Mouse (Mus musculus) adrenal gland, adult 18-20 months (tissue): Measurements from ENCODE around the gene Tex264. TPM values are rescaled to one million over a fixed set of nuclear protein-coding genes. Genes with fewer than 3 reads are reported as not detected.

Experiments
- DNase-seq, 2 experiments: peaks; one replicate each; pipeline ENCODE4 v3.0.0; 2021 to 2022; ENCODE audit warnings: low spot score in 2 of 2
- total RNA-seq, 2 experiments: library from RNA; stranded (reverse); gene quantifications; 1 replicate in 1 of 2; 2 replicates in 1 of 2; pipeline ENCODE4 v1.2.3; 2021

The Tex264 gene
- total RNA-seq, 2 experiments from 2014 or later, result 93.5 to 136 TPM

DNA sequence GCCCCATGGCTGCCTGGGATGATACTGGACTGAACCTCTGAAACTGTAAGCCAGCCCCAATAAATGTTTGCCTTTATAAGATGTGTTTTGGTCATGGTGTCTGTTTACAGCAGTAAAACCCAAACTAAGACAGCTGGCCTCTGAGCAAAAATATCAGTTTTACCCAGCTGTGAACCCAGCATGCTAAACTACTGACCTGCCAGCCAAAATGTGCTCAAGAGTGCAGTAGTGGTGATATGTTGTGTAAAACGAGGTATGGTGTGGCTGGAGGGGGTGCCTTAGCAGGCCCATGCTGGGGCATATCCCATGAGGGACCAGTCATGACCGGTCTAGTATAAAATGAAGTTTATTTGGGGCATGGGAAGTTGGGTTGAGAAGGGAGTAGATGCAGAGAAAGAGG is 71.8 kb downstream of the Tex264 start:
- no peak for DNase-seq

DNA sequence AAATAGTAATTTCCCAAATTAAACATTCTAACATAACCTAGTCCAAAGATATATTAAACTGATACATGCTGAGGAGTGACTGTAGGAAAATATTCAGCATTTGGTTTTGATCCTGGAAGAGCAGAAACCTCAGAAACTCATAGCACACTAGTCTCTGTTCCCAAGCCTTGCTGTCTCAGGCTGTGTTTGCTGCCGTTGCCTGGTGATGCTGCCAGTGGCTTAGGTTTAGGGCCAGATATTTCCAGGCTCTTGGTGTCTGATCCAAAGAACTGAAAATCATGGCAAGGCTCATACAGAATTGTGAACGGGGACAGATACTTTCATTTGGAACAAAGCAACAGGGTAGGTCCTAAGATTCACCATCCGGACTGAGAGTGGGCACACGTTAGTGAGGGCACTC is 75.0 kb downstream of the Tex264 start:
- no peak for DNase-seq

Other genes with a start within 250 kb of the Tex264 start
- gene Acy1, start 247.6 kb downstream of the Tex264 start, total RNA-seq, result 10 to 100 TPM; 13.9 to 14.9 TPM
- 10 to 100 TPM; 29.6 to 43.4 TPM for gene Abhd14b, start 238.5 kb downstream of the Tex264 start, total RNA-seq
- gene Abhd14a, start 238.2 kb downstream of the Tex264 start, total RNA-seq, result 10 to 100 TPM; 18.3 to 21.3 TPM
- 10 to 100 TPM; 22.4 to 28.0 TPM for gene Pcbp4, start 232.6 kb downstream of the Tex264 start, total RNA-seq
- under 1 TPM; 0.20 to 0.29 TPM for gene Gpr62, start 220.0 kb downstream of the Tex264 start, total RNA-seq
- gene Rrp9, start 210.0 kb downstream of the Tex264 start, total RNA-seq, result 10 to 100 TPM; 32.7 to 47.8 TPM
- gene Parp3, start 209.0 kb downstream of the Tex264 start, total RNA-seq, result 10 to 100 TPM; 35.9 to 63.4 TPM
- gene Iqcf1, start 186.0 kb downstream of the Tex264 start, total RNA-seq, result not detected
- gene Iqcf5, start 171.4 kb downstream of the Tex264 start, total RNA-seq, result not detected
- not detected for gene Iqcf3, start 124.3 kb downstream of the Tex264 start, total RNA-seq
- gene Iqcf4, start 114.9 kb downstream of the Tex264 start, total RNA-seq, result not detected
- gene Iqcf6, start 59.3 kb downstream of the Tex264 start, total RNA-seq, result not detected
- not detected for gene Grm2, start 29.8 kb downstream of the Tex264 start, total RNA-seq
- 10 to 100 TPM; 15.1 to 24.2 TPM for gene Rad54l2, start 103.3 kb upstream of the Tex264 start, total RNA-seq
- gene Dcaf1, start 135.9 kb upstream of the Tex264 start, total RNA-seq, result 10 to 100 TPM; 39.1 to 42.8 TPM
- 10 to 100 TPM; 24.0 to 26.6 TPM for gene Rbm15b, start 201.5 kb upstream of the Tex264 start, total RNA-seq
- gene Manf, start 206.1 kb upstream of the Tex264 start, total RNA-seq, result 100 to 1,000 TPM; 240 to 272 TPM